Mouse (Mus musculus) embryonic fibroblast, embryonic 13.5 days (primary cell): ENCODE data around the gene Tgm1.

Experiments
- CTCF ChIP-seq: IDR thresholded peaks from 2 replicates; pipeline ENCODE4 v1.5.1; 2011; ENCODE audit warnings: mild to moderate bottlenecking, control low read depth, low read length, moderate library complexity, borderline replicate concordance; ENCODE audit not compliant: insufficient read depth
- POLR2A ChIP-seq: IDR thresholded peaks from 2 replicates; pipeline ENCODE4 v1.6.1; 2011; ENCODE audit warnings: low read depth, mild to moderate bottlenecking, control low read depth, low read length, moderate library complexity

- TF ChIP-seq CTCF (no peak), POLR2A (no peak)
Measured at GRCm38 (mm10) chr14:55723433-55723832, 9.7 kb upstream of the Tgm1 start.
